Mouse (Mus musculus) liver (tissue): ENCODE data around the gene Mfap1a.
A peak's percentile ranks its signal among the peaks of the same experiment; 100 is the strongest.
"Not testable (repeated sequence)": the region's sequence is repeated elsewhere in the genome, so short reads cannot be mapped to it uniquely, and the experiment has no call there.

ENCODE experiments used
- DNase-seq: peaks from one replicate; pipeline ENCODE4 v3.0.0-alpha.2; 2020; ENCODE audit warnings: mixed read lengths

Gene Mfap1a

GRCm38 (mm10) chr2:121474180-121474535, 32.3 kb downstream of the Mfap1a start:
- no peak for DNase-seq

DNA sequence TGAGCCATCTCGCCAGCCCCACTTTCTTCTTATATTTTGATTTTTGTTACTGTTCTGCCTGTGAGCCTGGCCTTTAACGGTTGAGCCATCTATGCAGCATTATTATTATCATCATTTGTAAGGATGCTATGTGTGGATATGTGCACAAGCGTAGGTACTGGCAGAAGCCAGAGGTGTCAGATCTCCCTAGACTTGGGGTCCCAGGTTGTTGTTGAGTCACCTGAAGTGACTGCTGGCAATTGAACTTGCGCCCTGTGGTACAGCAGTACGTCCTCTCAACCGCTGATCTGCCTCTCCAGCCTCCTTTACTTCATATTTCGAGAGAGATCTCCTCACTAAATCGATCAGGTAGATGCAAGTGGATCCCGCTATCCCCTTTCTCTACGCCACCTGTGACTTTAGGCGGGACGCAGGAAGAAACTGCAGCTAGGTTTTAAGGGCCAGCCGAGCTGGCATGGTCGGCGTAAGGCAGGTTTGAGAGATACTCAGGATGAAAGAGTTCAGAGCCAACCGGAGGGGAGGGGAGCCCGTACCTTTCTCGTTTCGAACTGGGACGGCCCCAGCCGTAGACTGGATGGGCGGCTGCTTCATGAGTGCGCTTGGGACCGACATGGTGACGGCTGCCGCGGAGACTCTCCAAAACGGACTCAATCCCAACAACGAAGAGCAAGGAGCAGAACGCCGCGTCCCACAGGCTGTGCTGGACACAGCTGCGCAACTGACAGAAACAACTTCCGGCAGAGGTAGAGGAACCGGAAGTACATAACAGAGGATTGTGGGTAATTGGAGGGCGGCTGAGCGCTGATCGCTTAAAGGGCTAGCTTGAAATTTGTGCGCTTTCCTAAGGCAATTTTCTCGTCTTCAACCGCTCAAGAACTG, 32.9 kb downstream of the Mfap1a start, which contains the start of gene Mfap1b:
Gene Mfap1b, minus strand, starts transcription at position 767 of the 879 bp plus-strand sequence.
- DNase-seq = peak; percentile 83

- not testable (repeated sequence) for DNase-seq
These were observed 33.7 kb downstream of the Mfap1a start for GRCm38 (mm10) chr2:121472783-121473182.

DNA sequence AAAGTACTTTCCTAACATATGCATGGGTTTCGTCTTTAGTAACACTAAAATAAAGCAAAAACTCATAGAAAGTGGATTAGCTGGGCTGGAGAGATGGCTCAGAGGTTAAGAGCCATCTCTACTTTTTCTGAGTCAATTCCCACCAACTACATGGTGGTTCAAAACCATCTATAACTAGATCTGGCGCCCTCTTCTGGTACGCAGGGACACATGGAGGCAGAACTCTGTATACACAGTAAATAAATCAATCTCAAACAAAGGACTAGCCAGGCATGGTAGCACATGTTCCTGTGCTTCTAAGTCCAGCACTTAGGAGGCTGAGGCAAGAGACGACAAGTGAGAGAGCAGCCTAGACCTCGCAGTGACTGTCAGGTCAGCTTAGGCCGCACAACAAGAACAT, 37.5 kb downstream of the Mfap1a start:
- DNase-seq = not testable (repeated sequence)

- DNase-seq = no peak
These were observed 46.4 kb downstream of the Mfap1a start for GRCm38 (mm10) chr2:121460071-121460470.

- DNase-seq = peak; percentile 93
These were observed 49.5 kb downstream of the Mfap1a start, which contains the start of gene Serinc4 for GRCm38 (mm10) chr2:121456692-121457642. TSS of gene Serinc4 (minus strand) at chr2:121456781.

- DNase-seq = no peak
These were observed 50.9 kb downstream of the Mfap1a start for GRCm38 (mm10) chr2:121455534-121455933.

- no peak for DNase-seq
These were observed 52.5 kb downstream of the Mfap1a start for GRCm38 (mm10) chr2:121453917-121454316.

- no peak for DNase-seq
These were observed 53.5 kb downstream of the Mfap1a start, which contains the start of gene Hypk for GRCm38 (mm10) chr2:121452990-121453389. TSS of gene Hypk (plus strand) at chr2:121453290.

DNA sequence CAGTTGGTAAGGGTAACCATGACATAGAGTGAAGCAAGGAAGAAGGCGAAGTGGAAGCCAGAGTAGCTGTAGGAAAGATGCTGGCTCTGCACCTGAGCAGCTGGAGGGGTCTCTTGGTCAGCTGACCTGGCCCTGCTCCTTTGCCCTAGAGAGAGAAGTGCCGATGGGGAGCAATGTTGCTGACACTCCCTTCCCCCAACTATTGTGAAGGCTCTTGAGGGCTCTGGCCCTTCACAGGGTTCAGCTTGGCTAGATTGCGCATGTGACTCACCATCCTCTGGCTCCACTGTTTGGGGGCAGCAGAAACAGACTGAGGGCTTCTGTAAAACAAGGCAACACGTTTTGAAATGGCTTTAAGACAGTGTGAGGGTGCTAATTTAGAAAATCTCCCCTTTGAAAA, 54.1 kb downstream of the Mfap1a start:
- no peak for DNase-seq

- peak; percentile 24 for DNase-seq
These were observed 56.4 kb downstream of the Mfap1a start for GRCm38 (mm10) chr2:121450093-121450492.

GRCm38 (mm10) chr2:121449545-121450011, 56.9 kb downstream of the Mfap1a start:
- peak; percentile 41 for DNase-seq

DNA sequence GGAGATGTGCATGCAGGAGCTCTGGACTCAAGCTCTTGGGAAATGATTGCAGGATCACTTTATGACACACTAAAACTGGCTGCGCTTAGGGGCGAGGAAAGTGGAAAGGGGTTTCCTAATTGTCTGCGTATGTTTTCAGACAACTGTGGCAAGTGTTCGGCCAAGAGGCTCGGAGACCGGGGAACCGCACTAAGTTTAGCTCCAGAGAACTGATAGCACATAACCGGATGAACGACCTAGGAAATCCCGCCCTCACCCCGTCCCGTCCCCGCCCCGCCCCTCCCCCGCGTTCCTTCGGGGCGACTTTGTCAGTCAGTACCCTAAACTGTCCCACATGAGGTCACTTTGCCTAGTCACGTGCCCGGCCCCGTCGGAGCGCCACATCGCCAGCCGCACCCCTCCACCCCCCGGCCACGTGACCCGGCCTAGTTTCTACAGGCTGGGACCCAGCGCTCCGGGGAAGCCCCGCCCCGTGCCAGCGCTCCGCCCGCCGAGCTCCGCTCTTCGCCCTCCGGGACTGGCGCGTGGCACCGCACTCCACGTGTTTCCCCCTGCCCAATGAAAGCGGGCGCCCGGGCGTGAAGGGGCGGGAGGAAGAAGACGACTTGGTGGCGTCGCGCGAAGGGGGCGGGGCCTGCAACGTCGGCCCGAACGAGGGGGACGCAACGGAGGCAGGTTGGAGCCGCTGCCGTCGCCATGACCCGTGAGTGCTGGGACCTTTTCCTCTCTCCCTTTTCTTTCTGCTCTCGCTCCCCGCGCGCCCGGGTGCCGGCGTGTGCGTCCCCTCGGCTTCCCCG, 57.5 kb downstream of the Mfap1a start, which contains the start of gene Serf2:
Gene Serf2, plus strand, starts transcription at position 457 of the 797 bp plus-strand sequence.
- DNase-seq = peak; percentile 100

GRCm38 (mm10) chr2:121448136-121448535, 58.3 kb downstream of the Mfap1a start:
- DNase-seq = peak; percentile 39

GRCm38 (mm10) chr2:121447006-121447405, 59.5 kb downstream of the Mfap1a start:
- no peak for DNase-seq

- no peak for DNase-seq
These were observed 60.0 kb downstream of the Mfap1a start for GRCm38 (mm10) chr2:121446506-121446905.

GRCm38 (mm10) chr2:121445117-121445516, 61.3 kb downstream of the Mfap1a start:
- no peak for DNase-seq

- no peak for DNase-seq
These were observed 62.3 kb downstream of the Mfap1a start, which contains the start of gene Ell3 for GRCm38 (mm10) chr2:121444178-121444577. TSS of gene Ell3 (minus strand) at chr2:121444278.

DNA sequence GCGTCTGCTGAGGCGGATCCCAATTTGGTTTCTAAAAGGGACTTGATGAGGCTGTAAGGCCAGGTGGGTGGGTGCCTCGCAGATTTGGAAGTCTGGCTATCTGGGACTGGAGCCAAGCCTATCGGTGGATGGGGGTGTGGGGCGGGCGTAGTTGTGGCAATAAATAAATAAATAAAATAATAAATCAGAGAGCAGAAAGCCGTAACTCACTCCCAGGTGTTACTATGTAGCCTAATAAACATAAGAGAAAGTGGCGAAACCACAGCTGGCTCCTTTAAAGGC, 63.5 kb downstream of the Mfap1a start:
- peak; percentile 23 for DNase-seq

GRCm38 (mm10) chr2:121442259-121443067, 64.0 kb downstream of the Mfap1a start:
- peak; percentile 91 for DNase-seq
